Mouse (Mus musculus) stomach, embryonic 15.5 days (tissue): ENCODE data around the gene Itk. TPM values are rescaled to one million over a fixed set of nuclear protein-coding genes. Genes with fewer than 3 reads are reported as not detected.

ENCODE experiments used
- ATAC-seq: fragments of 200-750 bp; cut with Nextera tagmentation; 2 replicates; pipeline ENCODE4 v1.8.0; 2017; ENCODE audit warnings: low read depth, moderate number of reproducible peaks, moderate TSS enrichment; ENCODE audit not compliant: insufficient read depth, low FRiP score
- H3K27ac ChIP-seq: fragments of 300-500 bp; sonication (generic); 2 replicates; pipeline ENCODE4 v1.5.1; 2015; ENCODE audit warnings: mild to moderate bottlenecking, inconsistent platforms
- H3K27me3 ChIP-seq: fragments of 300-500 bp; sonication (generic); replicated peaks from 2 replicates; pipeline ENCODE4 v1.6.1; 2015; ENCODE audit warnings: inconsistent platforms
- H3K36me3 ChIP-seq: fragments of 300-500 bp; sonication (generic); 2 replicates; pipeline ENCODE4 v1.6.1; 2015; ENCODE audit warnings: inconsistent platforms
- H3K4me1 ChIP-seq: fragments of 300-500 bp; sonication (generic); 2 replicates; pipeline ENCODE4 v1.6.1; 2015; ENCODE audit warnings: inconsistent platforms
- H3K4me2 ChIP-seq: fragments of 300-500 bp; sonication (generic); 2 replicates; pipeline ENCODE4 v1.6.1; 2015; ENCODE audit warnings: mild to moderate bottlenecking, inconsistent platforms
- H3K4me3 ChIP-seq: fragments of 300-500 bp; sonication (generic); replicated peaks from 2 replicates; pipeline ENCODE4 v1.5.1; 2015; ENCODE audit warnings: inconsistent platforms
- H3K9ac ChIP-seq: fragments of 300-500 bp; sonication (generic); 2 replicates; pipeline ENCODE4 v1.6.1; 2015; ENCODE audit warnings: inconsistent platforms
- H3K9me3 ChIP-seq: fragments of 300-500 bp; sonication (generic); 2 replicates; pipeline ENCODE4 v1.6.1; 2016; ENCODE audit warnings: inconsistent platforms
- WGBS: fragments of 180-500 bp; shearing (Covaris S2); methylation state at CpG from one replicate; pipeline ENCODE4 v1.1.7; 2015; 5-methylcytosine and 5-hydroxymethylcytosine counted together
- polyA plus RNA-seq: library from polyadenylated mRNA; unstranded; fragments of >200 nt; fragmentation: Nextera tagmentation; extraction: Ambion mirVana; gene quantifications from 2 replicates; pipeline ENCODE4 v1.2.1, GENCODE M21; 2015

The Itk gene
- polyA plus RNA-seq, 1 experiment from 2014 or later: 0.26 TPM

DNA sequence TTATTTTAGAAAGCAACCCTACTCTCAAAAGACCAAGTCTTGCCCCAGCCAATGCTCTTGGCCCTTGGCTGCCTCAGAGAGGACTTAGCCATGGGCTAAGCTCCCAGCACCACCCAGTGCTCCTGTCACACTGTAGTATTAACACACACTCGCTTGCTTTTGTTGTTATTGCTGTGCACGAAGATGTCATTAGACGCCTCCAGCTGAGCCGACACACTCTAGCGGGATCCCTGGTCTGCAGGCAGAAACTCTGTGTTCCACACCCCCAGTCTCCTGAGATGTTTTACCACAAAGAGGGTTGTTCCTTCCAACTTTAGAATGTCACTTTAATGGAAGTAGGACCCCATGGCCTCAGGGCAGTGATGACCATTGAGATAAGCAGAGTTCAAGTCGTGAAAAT lies 877 bp downstream of the Itk start:
- Histone ChIP-seq H3K9ac (no peak overlapping the region), H3K4me3 (no peak overlapping the region), H3K4me2 (no peak overlapping the region), H3K36me3 (no peaks in the 10 kb centered on the region), H3K27ac (no peak overlapping the region), H3K9me3 (no peaks in the 10 kb centered on the region), H3K4me1 (no peaks in the 10 kb centered on the region), H3K27me3 (no peaks in the 10 kb centered on the region)
- no peak for ATAC-seq
- 71% methylated on average over 6 of the region's 6 CpGs for WGBS

DNA sequence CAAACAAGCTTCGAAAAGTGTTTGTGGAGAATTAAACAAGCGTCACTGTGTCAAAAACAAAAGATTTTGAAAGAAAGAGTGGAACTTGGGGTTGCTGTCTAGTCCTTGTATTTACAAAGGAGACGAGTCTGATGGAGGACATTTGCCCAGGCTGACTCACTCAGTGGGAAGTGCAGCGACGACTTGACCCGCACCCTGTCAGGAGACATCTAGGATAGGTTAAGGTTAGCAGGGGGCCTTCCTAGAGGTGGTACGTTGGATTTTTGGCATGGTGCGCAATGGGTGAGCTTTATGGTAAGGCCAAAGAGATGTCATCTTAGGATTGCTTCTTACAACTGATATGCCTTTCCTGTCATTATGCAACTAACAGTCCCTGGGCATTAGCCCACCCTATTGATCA lies 2.3 kb downstream of the Itk start:
- H3K9me3 ChIP-seq: no peaks in the 10 kb centered on the region
- WGBS: 81% methylated on average over 8 of the region's 8 CpGs
- ATAC-seq: no peak

DNA sequence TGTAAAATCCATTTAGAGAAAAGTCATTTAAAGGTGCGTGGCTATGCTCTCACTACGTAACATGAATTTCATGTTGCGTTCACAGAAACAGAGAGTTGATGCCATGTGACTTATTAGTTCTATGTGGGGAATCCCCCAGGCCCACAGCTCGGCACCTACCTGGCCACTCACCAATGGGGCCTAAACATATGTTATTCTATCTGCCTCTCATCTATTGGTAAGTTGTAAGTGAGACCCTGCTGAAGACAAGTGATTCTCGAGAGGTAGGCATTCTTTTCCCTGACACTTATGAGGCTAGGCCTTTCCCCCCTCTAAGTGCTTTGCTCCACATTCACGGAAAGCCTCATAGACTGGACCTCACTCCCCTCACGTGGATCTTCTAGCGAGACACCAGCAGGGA lies 2.8 kb downstream of the Itk start:
- Histone ChIP-seq H3K27ac (no peak overlapping the region), H3K4me3 (no peak overlapping the region), H3K4me1 (no peaks in the 10 kb centered on the region), H3K4me2 (no peak overlapping the region), H3K9ac (no peak overlapping the region), H3K9me3 (no peaks in the 10 kb centered on the region), H3K36me3 (no peaks in the 10 kb centered on the region), H3K27me3 (no peaks in the 10 kb centered on the region)
- WGBS: 82% methylated on average over 8 of the region's 8 CpGs
- no peak for ATAC-seq

More for the DNA sequence above, 2.3 kb downstream of the Itk start:
- H3K4me1 ChIP-seq: no peaks in the 10 kb centered on the region
- H3K27me3 ChIP-seq: no peaks in the 10 kb centered on the region
- H3K4me3 ChIP-seq: no peak overlapping the region
- H3K4me2 ChIP-seq: no peak overlapping the region
- H3K27ac ChIP-seq: no peak overlapping the region
- no peaks in the 10 kb centered on the region for H3K36me3 ChIP-seq
- no peak overlapping the region for H3K9ac ChIP-seq

DNA sequence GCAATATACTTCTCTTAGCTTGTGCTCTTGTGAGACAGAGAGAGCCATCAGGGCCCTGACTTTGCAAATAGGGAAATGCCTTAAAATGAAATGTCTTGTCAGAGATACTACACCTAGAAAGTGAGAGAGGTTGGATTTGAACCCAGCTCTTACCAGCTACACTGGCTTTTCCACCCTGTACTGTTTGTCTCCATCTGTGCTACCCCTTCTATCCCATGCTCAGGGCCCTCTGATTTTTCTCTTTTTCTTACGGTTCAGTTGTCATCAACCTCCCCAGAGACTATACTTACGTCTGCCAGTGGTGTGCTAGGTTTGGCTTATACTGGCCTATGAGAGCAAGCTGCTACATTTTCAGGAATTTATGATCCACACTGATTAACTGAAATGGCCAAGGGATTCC lies 4.4 kb downstream of the Itk start:
- H3K4me1 ChIP-seq: no peaks in the 10 kb centered on the region
- H3K27me3 ChIP-seq: no peaks in the 10 kb centered on the region
- WGBS: 79% methylated on average over 2 of the region's 2 CpGs
- H3K36me3 ChIP-seq: no peaks in the 10 kb centered on the region
- no peak overlapping the region for H3K9ac ChIP-seq
- H3K9me3 ChIP-seq: no peaks in the 10 kb centered on the region
- ATAC-seq: no peak
- H3K4me2 ChIP-seq: no peak overlapping the region
- no peak overlapping the region for H3K27ac ChIP-seq
- H3K4me3 ChIP-seq: no peak overlapping the region

DNA sequence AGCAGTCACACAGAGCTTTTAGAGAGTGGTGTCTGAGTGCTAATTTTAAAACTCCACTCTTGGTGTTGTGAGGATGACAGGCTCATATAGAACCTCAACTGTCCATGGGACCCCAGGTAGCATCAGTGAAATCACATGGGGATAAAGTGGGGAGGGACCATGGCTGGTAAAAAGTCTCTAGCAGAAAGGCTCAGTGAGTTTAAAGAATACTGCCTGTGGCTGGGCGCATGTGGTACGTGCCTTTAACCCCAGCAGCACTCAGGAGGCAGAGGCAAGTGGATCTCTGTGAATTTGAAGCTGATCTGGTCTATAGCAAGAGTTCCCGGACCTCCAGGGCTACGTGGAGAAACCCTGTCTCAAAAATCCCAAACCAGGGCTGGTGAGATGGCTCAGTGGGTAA lies 6.8 kb downstream of the Itk start:
- Histone ChIP-seq H3K9ac (no peak overlapping the region), H3K4me2 (no peak overlapping the region), H3K27ac (no peak overlapping the region), H3K4me3 (no peak overlapping the region), H3K4me1 (no peaks in the 10 kb centered on the region), H3K9me3 (no peaks in the 10 kb centered on the region), H3K27me3 (no peaks in the 10 kb centered on the region), H3K36me3 (no peaks in the 10 kb centered on the region)
- no peak for ATAC-seq
- WGBS: 92% methylated on average over 4 of the region's 4 CpGs

DNA sequence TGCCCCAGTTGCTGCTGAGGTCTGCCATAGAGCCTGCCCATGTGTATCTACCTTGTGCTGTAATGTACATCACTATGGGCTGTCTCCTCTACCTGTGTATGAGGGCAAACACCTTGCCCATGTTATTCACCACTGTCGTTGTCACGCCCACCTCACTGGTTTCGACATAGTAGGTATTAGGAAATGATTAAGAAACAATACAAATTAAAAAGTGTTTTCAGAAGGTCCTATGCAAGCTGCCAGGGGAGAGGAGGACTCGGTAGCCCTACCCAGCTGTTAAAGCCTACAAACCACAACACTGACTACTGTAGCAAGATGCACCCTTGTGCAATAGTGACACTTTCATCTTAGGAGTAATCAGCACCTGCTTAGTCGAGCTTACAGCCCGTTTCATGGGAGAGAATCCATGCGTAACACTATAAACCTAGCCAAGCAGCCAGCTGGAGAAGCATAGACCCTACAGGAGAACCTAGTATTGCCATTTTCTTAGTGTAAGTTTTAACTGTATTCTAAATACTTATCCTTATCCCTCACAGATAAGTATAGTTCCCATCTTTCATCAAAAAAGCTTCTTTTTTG lies 9.1 kb downstream of the Itk start:
- H3K4me2 ChIP-seq: no peak overlapping the region
- WGBS: 79% methylated on average over 7 of the region's 7 CpGs
- H3K27ac ChIP-seq: no peak overlapping the region
- no peak for ATAC-seq
- no peaks in the 10 kb centered on the region for H3K36me3 ChIP-seq
- no peak overlapping the region for H3K4me3 ChIP-seq
- H3K27me3 ChIP-seq: no peaks in the 10 kb centered on the region
- no peaks in the 10 kb centered on the region for H3K4me1 ChIP-seq
- H3K9me3 ChIP-seq: no peaks in the 10 kb centered on the region
- H3K9ac ChIP-seq: no peak overlapping the region

DNA sequence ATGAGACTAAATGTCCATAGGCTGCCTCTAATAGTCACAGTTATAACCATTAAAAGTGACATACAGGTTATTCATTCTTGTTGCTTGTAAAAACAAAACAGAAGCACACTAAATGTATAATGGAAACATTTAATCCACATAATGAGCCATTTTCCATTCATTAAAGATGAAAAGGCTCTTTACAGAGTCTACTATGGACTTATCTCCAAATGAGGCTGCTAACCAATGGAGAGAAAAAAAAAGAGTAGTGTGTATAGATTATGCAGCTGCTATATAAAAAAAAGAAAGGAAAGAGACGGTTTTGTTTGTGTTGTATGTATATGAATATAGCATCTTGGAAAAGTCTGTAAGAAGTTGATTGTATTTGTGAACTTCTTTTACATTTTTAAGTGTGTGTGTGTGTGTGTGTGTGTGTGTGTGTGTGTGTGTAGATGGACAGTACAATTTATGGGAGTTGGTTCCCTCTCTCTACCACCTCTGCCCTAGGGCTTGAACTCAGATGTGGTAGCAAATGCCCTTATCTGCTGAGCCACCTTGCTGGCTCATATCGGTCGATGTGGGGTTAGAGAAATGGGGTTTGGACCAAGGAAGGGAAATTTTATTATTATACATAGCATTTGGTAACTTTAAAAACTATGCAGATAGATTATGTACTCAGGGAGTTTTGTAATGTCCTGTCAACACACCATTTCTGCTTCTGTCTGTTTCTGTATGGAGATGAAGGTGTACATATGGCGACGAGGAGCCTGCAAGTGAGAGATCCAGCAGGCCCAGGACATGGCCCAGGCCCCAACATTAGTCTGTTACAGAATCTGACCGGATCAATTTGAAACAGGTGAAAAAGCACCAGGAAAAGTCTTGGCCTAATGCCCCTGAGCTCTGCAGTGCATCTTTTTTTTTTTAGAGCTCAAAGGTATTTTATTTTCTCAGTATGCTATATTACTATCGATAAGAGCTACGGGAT lies 11.2 kb downstream of the Itk start:
- no peaks in the 10 kb centered on the region for H3K4me1 ChIP-seq
- no peaks in the 10 kb centered on the region for H3K9me3 ChIP-seq
- WGBS: 85% methylated on average over 8 of the region's 8 CpGs

DNA sequence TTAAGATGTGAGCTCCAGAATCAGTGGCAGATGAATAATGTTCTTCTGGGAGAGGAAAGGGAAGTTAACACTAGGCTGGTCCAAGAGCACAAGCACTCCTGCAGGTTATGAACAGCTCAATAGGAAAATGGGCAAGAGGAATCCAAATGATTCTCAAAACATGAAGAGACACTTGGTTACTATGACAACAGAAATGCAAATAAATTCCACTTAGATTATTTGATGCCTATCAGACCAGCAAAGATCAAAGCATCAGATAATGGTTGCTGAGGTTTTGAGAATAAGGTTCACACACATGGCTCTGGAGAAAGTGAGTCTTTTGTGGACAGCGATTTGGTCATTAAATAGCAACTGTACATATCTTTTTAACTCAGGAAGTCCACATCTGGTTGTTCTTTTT lies 12.0 kb downstream of the Itk start:
- no peak for ATAC-seq
- H3K9me3 ChIP-seq: no peaks in the 10 kb centered on the region
- no peak overlapping the region for H3K4me2 ChIP-seq
- H3K36me3 ChIP-seq: no peaks in the 10 kb centered on the region
- H3K4me3 ChIP-seq: no peak overlapping the region
- no peaks in the 10 kb centered on the region for H3K4me1 ChIP-seq
- no peaks in the 10 kb centered on the region for H3K27me3 ChIP-seq
- H3K9ac ChIP-seq: no peak overlapping the region
- no peak overlapping the region for H3K27ac ChIP-seq
- 80% methylated on average over 1 of the region's 1 CpGs for WGBS

More for the DNA sequence above, 11.2 kb downstream of the Itk start:
- Histone ChIP-seq H3K27me3 (no peaks in the 10 kb centered on the region), H3K4me2 (no peak overlapping the region), H3K9ac (no peak overlapping the region), H3K36me3 (no peaks in the 10 kb centered on the region), H3K27ac (no peak overlapping the region), H3K4me3 (no peak overlapping the region)
- no peak; the same call in 1 of the 2 replicates for ATAC-seq

DNA sequence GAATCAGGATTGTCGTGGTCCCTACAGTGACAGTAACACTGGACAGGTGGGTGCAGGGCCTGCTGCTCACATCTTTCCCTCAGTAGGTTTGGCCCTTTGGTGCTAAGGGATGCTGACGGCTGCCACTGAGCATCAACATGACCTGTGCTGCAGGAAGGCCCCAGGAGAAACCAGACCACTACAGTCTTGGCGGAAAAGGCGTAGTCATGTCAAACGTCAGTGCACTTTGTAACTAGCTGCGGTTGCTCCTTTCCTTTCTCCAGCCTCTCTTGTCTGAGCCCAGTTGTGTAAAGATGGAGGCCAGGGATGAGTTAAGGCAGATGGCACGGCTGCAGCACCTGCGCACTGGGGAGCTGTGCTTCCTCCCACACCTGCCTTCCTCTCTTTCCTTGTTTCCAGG lies 14.3 kb downstream of the Itk start:
- H3K36me3 ChIP-seq: no peaks in the 10 kb centered on the region
- H3K4me3 ChIP-seq: no peak overlapping the region
- no peak overlapping the region for H3K4me2 ChIP-seq
- no peak overlapping the region for H3K9ac ChIP-seq
- no peak for ATAC-seq
- no peak overlapping the region for H3K27ac ChIP-seq
- WGBS: 78% methylated on average over 8 of the region's 8 CpGs
- H3K27me3 ChIP-seq: no peaks in the 10 kb centered on the region
- H3K4me1 ChIP-seq: no peaks in the 10 kb centered on the region
- no peaks in the 10 kb centered on the region for H3K9me3 ChIP-seq

DNA sequence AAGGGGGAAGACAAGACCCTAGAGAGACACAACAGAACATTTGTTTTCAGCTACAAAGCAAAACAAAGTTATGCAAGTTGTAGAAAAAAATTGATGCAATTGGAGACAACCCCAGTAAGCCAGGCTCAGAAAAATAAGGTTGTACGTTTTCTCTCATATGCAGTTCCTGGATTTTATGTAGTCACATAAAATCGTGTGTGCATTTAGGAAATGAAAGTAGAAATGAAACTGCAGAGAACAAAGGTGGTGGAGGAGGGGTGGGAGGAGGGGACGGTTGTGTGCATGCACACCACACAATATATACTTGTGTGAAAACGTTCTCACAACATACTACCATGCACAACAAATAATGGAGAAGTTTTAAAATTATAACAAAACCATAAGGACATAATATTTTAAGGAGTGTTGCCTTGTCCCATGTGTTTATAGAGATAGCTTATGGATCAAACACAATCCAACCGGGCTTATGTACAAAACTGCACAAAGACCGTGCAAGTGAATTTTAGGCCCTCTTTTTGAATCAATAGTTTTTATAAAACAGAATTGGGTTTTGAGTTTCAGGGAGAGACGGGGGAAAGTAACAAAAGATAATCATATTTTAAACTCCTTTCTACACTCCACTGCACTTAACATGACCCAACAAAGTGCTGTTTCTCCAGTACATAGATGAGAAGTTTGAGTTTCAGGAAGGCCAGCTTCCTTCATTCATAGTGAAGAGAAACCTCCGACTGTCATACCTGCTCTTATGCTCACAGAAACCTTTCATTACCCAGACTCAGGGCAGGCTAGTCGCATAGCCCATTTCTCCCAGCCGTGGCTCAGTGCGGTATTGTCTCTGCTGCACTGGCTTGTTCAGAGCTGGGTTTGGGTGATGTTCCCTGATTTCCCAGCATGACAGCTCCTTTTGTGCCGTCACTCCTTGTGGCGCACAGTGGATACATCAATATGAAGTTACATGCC lies 16.0 kb downstream of the Itk start:
- Histone ChIP-seq H3K4me3 (no peak overlapping the region), H3K9me3 (no peaks in the 10 kb centered on the region), H3K36me3 (no peaks in the 10 kb centered on the region), H3K4me1 (no peaks in the 10 kb centered on the region), H3K4me2 (no peak overlapping the region), H3K9ac (no peak overlapping the region), H3K27ac (no peak overlapping the region), H3K27me3 (no peaks in the 10 kb centered on the region)
- ATAC-seq: no peak
- WGBS: 73% methylated on average over 13 of the region's 13 CpGs

DNA sequence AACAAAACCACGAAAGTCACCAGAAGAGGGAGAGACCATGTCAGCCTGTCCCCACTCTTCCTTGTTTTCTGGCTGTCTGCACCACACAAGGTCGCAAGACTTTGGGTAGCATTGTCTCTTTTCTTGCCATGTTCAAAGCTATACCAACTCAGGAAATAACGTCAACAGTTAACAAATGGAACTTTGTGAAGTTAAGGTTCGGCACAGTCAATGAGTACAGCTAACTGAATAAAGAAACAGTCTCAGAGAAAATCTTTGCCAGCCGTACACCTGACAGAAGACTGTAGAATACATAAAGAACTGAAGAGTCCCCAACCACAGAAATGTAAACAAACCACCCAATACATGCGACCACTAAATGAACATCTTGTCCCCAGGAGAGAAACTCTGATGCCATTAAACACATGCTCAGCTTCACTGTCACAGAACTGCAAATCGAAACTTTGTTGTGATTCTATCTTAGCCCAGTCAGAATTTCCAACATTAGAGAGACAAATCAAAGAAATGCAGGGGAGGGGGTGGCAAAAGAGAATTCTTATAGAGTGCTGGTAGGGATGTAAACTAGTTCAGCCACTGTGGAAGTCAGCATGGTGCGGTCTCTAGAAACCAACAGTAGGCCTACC lies 16.9 kb downstream of the Itk start:
- H3K9ac ChIP-seq: no peak overlapping the region
- H3K4me2 ChIP-seq: no peak overlapping the region
- ATAC-seq: no peak
- H3K36me3 ChIP-seq: no peaks in the 10 kb centered on the region
- H3K27ac ChIP-seq: no peak overlapping the region
- no peaks in the 10 kb centered on the region for H3K27me3 ChIP-seq
- H3K4me1 ChIP-seq: no peaks in the 10 kb centered on the region
- no peaks in the 10 kb centered on the region for H3K9me3 ChIP-seq
- 76% methylated on average over 8 of the region's 8 CpGs for WGBS
- H3K4me3 ChIP-seq: no peak overlapping the region
